Mouse (Mus musculus) G1E-ER4 (cell line): ENCODE data around the gene Trmt6. TPM values are rescaled to one million over a fixed set of nuclear protein-coding genes. Genes with fewer than 3 reads are reported as not detected.

Experiments used
- GATA1 ChIP-seq: IDR thresholded peaks from one replicate; pipeline ENCODE4 v1.8.0; 2012; ENCODE audit warnings: low read length, inconsistent platforms
- polyA plus RNA-seq: library from polyadenylated mRNA; stranded (reverse); fragments of >175 nt; gene quantifications from 2 replicates; pipeline ENCODE4 v1.2.3, GENCODE M21; 2012

Trmt6 gene
- polyA plus RNA-seq, 1 experiment: 9.6 TPM

DNA sequence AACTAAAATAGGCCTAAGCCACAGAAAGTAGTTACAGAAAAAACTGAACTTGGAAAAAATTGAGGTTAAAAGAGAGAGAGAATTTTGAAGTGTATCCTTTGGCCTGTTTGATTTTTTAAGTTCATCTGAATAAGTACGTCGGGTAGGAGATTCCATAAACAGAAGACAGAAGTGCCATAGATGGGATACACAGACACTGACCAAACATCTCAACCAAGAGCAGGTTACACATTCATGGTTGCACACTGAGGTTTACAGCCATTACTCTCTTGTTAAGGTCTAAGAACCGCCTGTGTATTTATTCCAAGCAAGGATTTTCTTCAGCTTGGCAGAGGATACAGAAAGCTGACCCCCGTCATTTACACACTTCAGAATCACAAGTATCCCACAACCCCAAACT, 34.9 kb downstream of the Trmt6 start, which contains the start of gene Chgb:
Gene Chgb, plus strand, starts transcription at position 301 of the 400 bp plus-strand sequence.
- no peak for TF ChIP-seq GATA1

DNA sequence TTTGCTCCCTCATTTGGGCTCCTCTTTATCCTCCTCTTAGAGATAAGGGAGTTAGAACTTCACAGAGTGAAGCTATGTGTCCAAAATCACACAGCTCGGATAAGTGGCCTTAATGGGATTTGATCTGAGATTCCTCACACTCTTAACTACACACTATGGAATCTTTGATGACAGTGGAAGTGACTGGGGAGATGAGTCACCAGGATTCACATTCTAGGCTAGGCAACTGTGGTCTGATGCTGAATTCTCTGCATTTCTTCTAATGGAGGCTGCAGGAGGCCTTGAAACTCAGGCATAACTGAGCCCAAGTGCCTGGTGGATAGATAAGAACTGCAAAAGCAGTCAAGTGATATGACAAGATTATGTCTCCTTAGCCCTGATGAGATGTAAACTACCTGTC, 45.0 kb downstream of the Trmt6 start:
- no peak for TF ChIP-seq GATA1

DNA sequence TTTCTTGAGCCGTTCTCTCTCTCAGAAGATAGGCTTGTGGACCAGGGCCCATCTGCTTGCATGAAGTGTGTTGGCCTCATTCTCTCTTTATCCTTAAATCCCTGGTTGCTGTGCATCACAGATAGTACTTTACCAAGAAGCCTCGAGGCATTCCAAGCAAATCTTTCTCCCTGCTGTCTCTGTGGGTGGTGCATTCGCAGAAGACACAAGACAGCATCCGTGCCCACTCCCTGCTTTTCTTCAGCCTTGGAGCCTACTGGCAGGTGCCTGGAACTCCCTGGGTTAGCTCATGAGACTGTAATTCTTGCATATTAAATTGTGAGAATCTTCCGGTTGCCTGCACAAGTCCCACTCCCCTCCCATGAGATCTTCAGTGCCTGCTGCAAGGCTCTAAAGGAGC, 57.9 kb downstream of the Trmt6 start:
- no peak for TF ChIP-seq GATA1

Other genes with a start within 250 kb of the Trmt6 start
- gene Gpcpd1, start 228.3 kb downstream of the Trmt6 start, polyA plus RNA-seq: 11.4 and 18.0 TPM in 2 replicates
- 0.87 and 2.7 TPM in 2 replicates for gene Shld1, start 129.1 kb downstream of the Trmt6 start, polyA plus RNA-seq
- gene Chgb, start 34.8 kb downstream of the Trmt6 start, polyA plus RNA-seq: 0.11 and 0.17 TPM in 2 replicates
- gene Mcm8, start 86 bp upstream of the Trmt6 start, polyA plus RNA-seq: 3.6 and 4.5 TPM in 2 replicates
- gene Crls1, start 30.6 kb upstream of the Trmt6 start, polyA plus RNA-seq: 60.3 and 76.8 TPM in 2 replicates
- not detected in 2 replicates for gene Lrrn4, start 64.8 kb upstream of the Trmt6 start, polyA plus RNA-seq
- not detected in 2 replicates for gene Fermt1, start 129.9 kb upstream of the Trmt6 start, polyA plus RNA-seq